Mouse (Mus musculus) kidney, postnatal 25 days (tissue): ENCODE measurements around the gene Ttc28.

Source experiments
- DNase-seq, 2 experiments: peaks; one replicate each; pipeline ENCODE4 v3.0.0; 2021; ENCODE audit warnings: mixed read lengths in 2 of 2

The Ttc28 gene

GRCm38 (mm10) chr5:111138239-111138833, 258.7 kb downstream of the Ttc28 start:
- DNase-seq = no peak

- DNase-seq = peak; percentile 49 to 74
Observed at GRCm38 (mm10) chr5:111138927-111139565, 259.4 kb downstream of the Ttc28 start.

GRCm38 (mm10) chr5:111139622-111140021, 260.0 kb downstream of the Ttc28 start:
- peak; percentile 55 to 81 for DNase-seq

GRCm38 (mm10) chr5:111141139-111141885, 261.7 kb downstream of the Ttc28 start:
- no peak for DNase-seq

- DNase-seq = no peak
Observed at GRCm38 (mm10) chr5:111142837-111143236, 263.2 kb downstream of the Ttc28 start.

- DNase-seq = no peak
Observed at GRCm38 (mm10) chr5:111144411-111144810, 264.8 kb downstream of the Ttc28 start.

- no peak for DNase-seq
Observed at GRCm38 (mm10) chr5:111150581-111150980, 271.0 kb downstream of the Ttc28 start.

- DNase-seq = peak; percentile 44 to 68
Observed at GRCm38 (mm10) chr5:111151882-111152759, 272.5 kb downstream of the Ttc28 start.

GRCm38 (mm10) chr5:111154586-111154985, 275.0 kb downstream of the Ttc28 start:
- peak; percentile 63 to 82 for DNase-seq

- DNase-seq = no peak
Observed at GRCm38 (mm10) chr5:111155271-111155670, 275.7 kb downstream of the Ttc28 start.

GRCm38 (mm10) chr5:111155928-111156327, 276.3 kb downstream of the Ttc28 start:
- DNase-seq = no peak

- DNase-seq = no peak
Observed at GRCm38 (mm10) chr5:111158266-111158665, 278.7 kb downstream of the Ttc28 start.

- no peak for DNase-seq
Observed at GRCm38 (mm10) chr5:111159628-111160321, 280.2 kb downstream of the Ttc28 start.

- no peak for DNase-seq
Observed at GRCm38 (mm10) chr5:111161146-111161930, 281.7 kb downstream of the Ttc28 start.

- no peak for DNase-seq
Observed at GRCm38 (mm10) chr5:111162857-111163256, 283.3 kb downstream of the Ttc28 start.

GRCm38 (mm10) chr5:111163377-111163776, 283.8 kb downstream of the Ttc28 start:
- DNase-seq = no peak

GRCm38 (mm10) chr5:111164348-111164920, 284.8 kb downstream of the Ttc28 start:
- DNase-seq = no peak

- no peak for DNase-seq
Observed at GRCm38 (mm10) chr5:111170383-111170782, 290.8 kb downstream of the Ttc28 start.

GRCm38 (mm10) chr5:111175410-111175809, 295.8 kb downstream of the Ttc28 start:
- no peak for DNase-seq

GRCm38 (mm10) chr5:111175842-111176241, 296.2 kb downstream of the Ttc28 start:
- no peak for DNase-seq

GRCm38 (mm10) chr5:111176441-111176840, 296.8 kb downstream of the Ttc28 start:
- peak in 1 of 2 experiments; percentile 23 for DNase-seq
